Mouse (Mus musculus) MEL (cell line): Measurements from ENCODE around the gene Gramd1b. TPM values are rescaled to one million over a fixed set of nuclear protein-coding genes. Genes with fewer than 3 reads are reported as not detected.

Experiments used
- DNase-seq: peaks from one replicate; pipeline ENCODE4 v3.0.0; 2011; ENCODE audit warnings: low read depth, low spot score
- H3K27ac ChIP-seq: 2 replicates; pipeline ENCODE4 v1.5.1; 2012; ENCODE audit warnings: low read depth, mild to moderate bottlenecking, control low read depth, low read length, moderate library complexity; ENCODE audit not compliant: control insufficient read depth
- H3K27me3 ChIP-seq, 2 experiments: fragments of 150-350 bp in 1 of 2; sonication (generic) in 1 of 2; 2 replicates each; pipeline ENCODE4 v1.6.1; 2012; ENCODE audit warnings: low read length in 2 of 2, mild to moderate bottlenecking in 2 of 2, improper control_type of control experiment in 1 of 2, moderate library complexity in 1 of 2; ENCODE audit not compliant: insufficient read depth in 2 of 2, control insufficient read depth in 1 of 2
- H3K36me3 ChIP-seq, 2 experiments: 2 replicates each; pipeline ENCODE4 v1.6.1; 2012 to 2014; ENCODE audit warnings: low read length in 2 of 2, improper control_type of control experiment in 1 of 2, inconsistent platforms in 1 of 2, mild to moderate bottlenecking in 1 of 2; ENCODE audit not compliant: insufficient read depth in 2 of 2, control insufficient read depth in 1 of 2
- H3K4me1 ChIP-seq, 2 experiments: fragments of 150-350 bp in 1 of 2; sonication (generic) in 1 of 2; 2 replicates each; pipeline ENCODE4 v1.6.1; 2012; ENCODE audit warnings: low read length in 2 of 2, improper control_type of control experiment in 1 of 2, mild to moderate bottlenecking in 1 of 2; ENCODE audit not compliant: insufficient read depth in 2 of 2, control insufficient read depth in 1 of 2
- H3K4me3 ChIP-seq, 2 experiments: fragments of 150-350 bp in 1 of 2; sonication (generic) in 1 of 2; 2 replicates each; pipeline ENCODE4 v1.5.1; 2012; ENCODE audit warnings: low read depth in 2 of 2, low read length in 2 of 2, mild to moderate bottlenecking in 2 of 2, moderate library complexity in 2 of 2, control low read depth in 1 of 2, improper control_type of control experiment in 1 of 2; ENCODE audit not compliant: control insufficient read depth in 1 of 2, insufficient read depth in 1 of 2
- H3K79me2 ChIP-seq: 2 replicates; pipeline ENCODE4 v1.6.1; 2012; ENCODE audit warnings: mild to moderate bottlenecking, low read length, moderate library complexity; ENCODE audit not compliant: control insufficient read depth, poor library complexity, insufficient read depth
- H3K9ac ChIP-seq: 2 replicates; pipeline ENCODE4 v1.6.1; 2012; ENCODE audit warnings: low read depth, mild to moderate bottlenecking, control low read depth, low read length, moderate library complexity; ENCODE audit not compliant: control insufficient read depth, poor library complexity, severe bottlenecking
- H3K9me3 ChIP-seq: fragments of 150-350 bp; sonication (generic); replicated peaks from 2 replicates; pipeline ENCODE4 v1.6.1; 2012; ENCODE audit warnings: mild to moderate bottlenecking, low read length, improper control_type of control experiment, moderate library complexity; ENCODE audit not compliant: insufficient read depth
- BHLHE40 ChIP-seq: IDR thresholded peaks from 2 replicates; pipeline ENCODE4 v1.6.1; 2012; ENCODE audit warnings: low read depth, mild to moderate bottlenecking, inconsistent platforms, low read length, improper control_type of control experiment, borderline replicate concordance
- CHD1 ChIP-seq: IDR thresholded peaks from 2 replicates; pipeline ENCODE4 v1.6.1; 2012; ENCODE audit warnings: low read depth, mild to moderate bottlenecking, inconsistent platforms, low read length, improper control_type of control experiment
- EP300 ChIP-seq, 2 experiments: IDR thresholded peaks; 2 replicates each; pipeline ENCODE4 v1.6.1; 2011; ENCODE audit warnings: improper control_type of control experiment in 2 of 2, low read length in 2 of 2, low read depth in 1 of 2, mild to moderate bottlenecking in 1 of 2
- ETS1 ChIP-seq: IDR thresholded peaks from 2 replicates; pipeline ENCODE4 v1.6.1; 2012; ENCODE audit warnings: low read depth, mild to moderate bottlenecking, inconsistent platforms, low read length, improper control_type of control experiment, moderate library complexity
- JUND ChIP-seq: IDR thresholded peaks from 2 replicates; pipeline ENCODE4 v1.6.1; 2011; ENCODE audit warnings: low read depth, mild to moderate bottlenecking, improper control_type of control experiment, low read length
- MAFK ChIP-seq: IDR thresholded peaks from 2 replicates; pipeline ENCODE4 v1.6.1; 2011; ENCODE audit warnings: low read depth, mild to moderate bottlenecking, low read length, improper control_type of control experiment, borderline replicate concordance
- MAX ChIP-seq: IDR thresholded peaks from 2 replicates; pipeline ENCODE4 v1.6.1; 2011; ENCODE audit warnings: low read length, improper control_type of control experiment
- MAZ ChIP-seq: IDR thresholded peaks from 2 replicates; pipeline ENCODE4 v1.6.1; 2012; ENCODE audit warnings: low read depth, mild to moderate bottlenecking, inconsistent platforms, low read length, improper control_type of control experiment
- MEF2A ChIP-seq: IDR thresholded peaks from 2 replicates; pipeline ENCODE4 v1.6.1; 2014; ENCODE audit warnings: low read depth, mild to moderate bottlenecking, inconsistent platforms, low read length, improper control_type of control experiment; ENCODE audit not compliant: poor library complexity, insufficient replicate concordance, severe bottlenecking; ENCODE audit errors: extremely low read depth
- MXI1 ChIP-seq: IDR thresholded peaks from 2 replicates; pipeline ENCODE4 v1.6.1; 2011; ENCODE audit warnings: mild to moderate bottlenecking, low read depth, low read length, improper control_type of control experiment
- MYB ChIP-seq: IDR thresholded peaks from 2 replicates; pipeline ENCODE4 v1.6.1; 2011; ENCODE audit warnings: mild to moderate bottlenecking, low read depth, low read length, improper control_type of control experiment
- NELFE ChIP-seq: IDR thresholded peaks from 2 replicates; pipeline ENCODE4 v1.6.1; 2011; ENCODE audit warnings: low read depth, low read length, improper control_type of control experiment
- NRF1 ChIP-seq: IDR thresholded peaks from 2 replicates; pipeline ENCODE4 v1.6.1; 2014; ENCODE audit warnings: low read depth, mild to moderate bottlenecking, inconsistent platforms, low read length, improper control_type of control experiment, moderate library complexity; ENCODE audit not compliant: poor library complexity, insufficient read depth, severe bottlenecking
- POLR2A ChIP-seq, 2 experiments: IDR thresholded peaks; 2 replicates each; pipeline ENCODE4 v1.6.1; 2011 to 2012; ENCODE audit warnings: low read length in 2 of 2, mild to moderate bottlenecking in 2 of 2, control low read depth in 1 of 2, improper control_type of control experiment in 1 of 2, low read depth in 1 of 2, moderate library complexity in 1 of 2; ENCODE audit not compliant: control insufficient read depth in 1 of 2, insufficient read depth in 1 of 2, poor library complexity in 1 of 2
- POLR2AphosphoS2 ChIP-seq: IDR thresholded peaks from 2 replicates; pipeline ENCODE4 v1.6.1; 2011; ENCODE audit warnings: low read length, improper control_type of control experiment
- SIN3A ChIP-seq: IDR thresholded peaks from 2 replicates; pipeline ENCODE4 v1.6.1; 2012; ENCODE audit warnings: low read length, improper control_type of control experiment, inconsistent platforms
- USF1 ChIP-seq: IDR thresholded peaks from 2 replicates; pipeline ENCODE4 v1.6.1; 2014; ENCODE audit warnings: low read depth, mild to moderate bottlenecking, inconsistent platforms, low read length, improper control_type of control experiment, moderate library complexity
- ZC3H11A ChIP-seq: IDR thresholded peaks from 2 replicates; pipeline ENCODE4 v1.6.1; 2012; ENCODE audit warnings: low read depth, mild to moderate bottlenecking, inconsistent platforms, low read length, improper control_type of control experiment
- ZKSCAN1 ChIP-seq: IDR thresholded peaks from 2 replicates; pipeline ENCODE4 v1.6.1; 2012; ENCODE audit warnings: low read depth, mild to moderate bottlenecking, inconsistent platforms, low read length, improper control_type of control experiment, moderate library complexity
- ZNF384 ChIP-seq: IDR thresholded peaks from 2 replicates; pipeline ENCODE4 v1.6.1; 2012; ENCODE audit warnings: low read depth, mild to moderate bottlenecking, inconsistent platforms, low read length, improper control_type of control experiment
- polyA plus RNA-seq, 2 experiments: library from polyadenylated mRNA; stranded (reverse) in 1 of 2; unstranded in 1 of 2; fragments of >175 nt in 1 of 2; fragments of >200 nt in 1 of 2; gene quantifications; 2 replicates each; pipeline versions ENCODE4 v1.2.1 to v1.2.4; 2012; ENCODE audit warnings: low replicate concordance in 2 of 2, low read depth in 1 of 2; ENCODE audit not compliant: insufficient read length in 2 of 2, insufficient read depth in 1 of 2, missing spikeins in 1 of 2
- total RNA-seq: library from RNA; depleted of rRNA; stranded (reverse); fragments of 300-350 nt; gene quantifications from 2 replicates; pipeline ENCODE4 v1.2.3, GENCODE M21; 2012

Gramd1b gene
- total and polyA plus RNA-seq, 3 experiments, result not detected

GRCm38 (mm10) chr9:40374992-40375391 lies 156.2 kb downstream of the Gramd1b start:
- no peaks in the 10 kb centered on the region for H3K36me3 ChIP-seq
- no peak overlapping the region for H3K9ac ChIP-seq
- H3K4me3 ChIP-seq, result no peak overlapping the region
- DNase-seq, result no peak
- H3K9me3 ChIP-seq, result no peaks in the 10 kb centered on the region
- H3K4me1 ChIP-seq, result no peaks in the 10 kb centered on the region
- no peak for TF ChIP-seq MEF2A
- TF ChIP-seq MXI1, result no peak
- no peak for TF ChIP-seq POLR2A (IDR thresholded peaks at IDR 0.05; ENCODE audit: control insufficient read depth in 1 of 2, insufficient read depth in 1 of 2, low read depth in 1 of 2, low read length in 2 of 2, poor library complexity in 1 of 2)
- no peak for TF ChIP-seq NRF1
- no peak for TF ChIP-seq MAX
- TF ChIP-seq ETS1, result no peak
- no peak for TF ChIP-seq MAZ
- H3K27me3 ChIP-seq, result no peaks in the 10 kb centered on the region
- H3K27ac ChIP-seq, result no peak overlapping the region
- no peaks in the 10 kb centered on the region for H3K79me2 ChIP-seq

GRCm38 (mm10) chr9:40374533-40374971 lies 156.6 kb downstream of the Gramd1b start:
- H3K36me3 ChIP-seq, result no peaks in the 10 kb centered on the region
- no peak overlapping the region for H3K9ac ChIP-seq
- H3K27ac ChIP-seq, result no peak overlapping the region
- no peaks in the 10 kb centered on the region for H3K27me3 ChIP-seq
- H3K4me3 ChIP-seq, result no peak overlapping the region
- H3K79me2 ChIP-seq, result no peaks in the 10 kb centered on the region
- no peaks in the 10 kb centered on the region for H3K4me1 ChIP-seq
- H3K9me3 ChIP-seq, result no peaks in the 10 kb centered on the region
- DNase-seq, result no peak
- TF ChIP-seq MAX (no peak), MYB (no peak), ZNF384 (no peak), EP300 (IDR thresholded peaks at IDR 0.05; ENCODE audit: low read depth in 1 of 2, low read length in 2 of 2) (no peak), MXI1 (no peak), ZKSCAN1 (no peak), BHLHE40 (no peak), POLR2A (IDR thresholded peaks at IDR 0.05; ENCODE audit: control insufficient read depth in 1 of 2, insufficient read depth in 1 of 2, low read depth in 1 of 2, low read length in 2 of 2, poor library complexity in 1 of 2) (no peak), JUND (no peak), MEF2A (no peak), USF1 (no peak), ZC3H11A (no peak), SIN3A (no peak), NELFE (no peak), MAFK (no peak), POLR2AphosphoS2 (no peak), CHD1 (no peak)
